Mouse (Mus musculus) right cerebral cortex, adult 18-20 months (tissue): Measurements from ENCODE around the gene Plxna4.

ENCODE experiments used
- DNase-seq: peaks from one replicate; pipeline ENCODE4 v3.0.0; 2022; ENCODE audit warnings: mixed read lengths

Gene Plxna4

DNA sequence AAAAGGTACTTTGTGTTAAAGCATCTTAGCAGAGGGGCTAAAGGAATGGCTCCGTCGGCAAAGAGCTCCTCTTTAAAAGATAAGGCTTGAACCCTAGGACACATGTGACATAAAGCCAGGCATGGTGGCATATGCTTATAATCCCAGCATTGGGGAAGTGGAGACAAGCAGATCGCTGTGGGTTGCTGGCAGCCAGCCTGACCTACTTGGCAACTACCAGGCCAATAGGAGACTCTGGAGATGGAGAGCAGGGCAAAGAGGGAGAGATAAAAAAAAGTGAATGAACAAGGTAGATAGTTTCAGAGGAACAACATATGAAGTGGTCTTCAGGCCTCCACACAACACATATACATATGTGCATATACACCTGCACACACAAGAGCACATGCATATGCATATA is 189.7 kb downstream of the Plxna4 start:
- no peak for DNase-seq

DNA sequence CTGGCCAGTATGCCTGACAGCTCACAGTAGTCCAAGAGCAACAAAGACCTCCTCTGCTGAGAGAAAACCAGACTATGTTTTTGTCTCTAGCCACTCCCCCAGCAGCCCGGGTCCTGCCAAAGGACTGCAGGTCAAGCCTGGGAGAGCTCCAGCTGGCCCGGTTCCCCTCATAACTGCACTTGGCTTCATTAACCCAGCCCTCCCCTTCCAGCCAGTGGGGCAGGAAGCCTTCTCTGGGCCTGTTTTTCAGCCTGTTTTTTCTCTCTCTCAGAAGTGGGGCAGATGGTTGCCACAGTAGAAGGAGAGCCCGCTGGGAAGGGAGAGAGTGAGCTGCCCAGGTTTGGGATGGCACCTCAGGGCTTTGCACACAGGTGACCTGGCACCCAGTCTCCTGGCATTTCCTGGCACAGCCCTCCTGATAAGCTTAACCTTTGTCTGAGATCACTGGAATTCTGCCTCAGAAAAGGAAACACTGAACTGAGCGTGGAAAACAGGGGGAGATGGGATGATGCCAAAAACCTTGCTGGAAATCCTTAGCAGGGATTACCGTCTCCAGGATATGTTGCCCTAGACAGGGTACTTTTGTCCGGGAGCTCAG is 190.8 kb downstream of the Plxna4 start:
- DNase-seq, result peak; percentile 59

GRCm38 (mm10) chr6:32395415-32395814 is 192.6 kb downstream of the Plxna4 start:
- no peak for DNase-seq

DNA sequence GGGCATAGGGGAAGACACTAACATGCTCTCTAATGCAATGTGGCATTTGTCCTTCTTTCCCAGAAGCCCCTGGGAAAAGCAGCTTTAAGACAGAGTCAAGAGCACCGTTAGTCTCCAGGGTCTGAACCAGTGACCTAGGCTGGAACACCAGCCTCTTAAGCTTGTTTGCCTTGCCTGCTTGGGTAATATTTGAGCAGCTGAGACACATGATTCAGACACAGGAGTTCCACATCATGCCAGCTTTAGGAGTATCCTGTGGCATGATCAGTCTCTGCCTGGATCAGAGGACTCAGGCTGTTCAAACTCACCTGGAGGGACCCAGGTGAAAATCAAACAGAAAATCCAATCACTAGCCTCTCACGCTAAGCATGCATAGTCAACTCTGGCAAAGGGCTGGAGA is 195.7 kb downstream of the Plxna4 start:
- DNase-seq, result no peak

- no peak for DNase-seq
These were observed 199.7 kb downstream of the Plxna4 start for GRCm38 (mm10) chr6:32388276-32388675.

DNA sequence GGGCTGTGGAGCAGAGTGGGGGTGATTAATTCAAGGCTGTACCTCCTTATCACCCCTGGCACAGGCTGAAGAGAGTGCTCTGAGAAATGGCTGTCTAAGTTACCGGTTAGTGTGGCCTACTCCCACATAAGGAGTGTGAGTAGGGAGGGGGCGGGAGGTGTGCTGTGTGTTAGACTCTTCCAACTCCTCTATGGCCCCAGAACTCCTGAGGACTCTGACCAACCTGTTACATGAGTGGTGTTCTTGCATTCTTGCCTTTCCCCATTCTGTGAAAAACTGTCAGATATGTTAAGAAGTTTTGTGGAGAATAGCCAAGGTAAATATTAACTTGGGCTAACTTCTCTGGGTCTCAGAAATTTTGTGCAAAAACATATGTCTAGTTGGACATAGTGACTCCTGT is 201.1 kb downstream of the Plxna4 start:
- no peak for DNase-seq

DNA sequence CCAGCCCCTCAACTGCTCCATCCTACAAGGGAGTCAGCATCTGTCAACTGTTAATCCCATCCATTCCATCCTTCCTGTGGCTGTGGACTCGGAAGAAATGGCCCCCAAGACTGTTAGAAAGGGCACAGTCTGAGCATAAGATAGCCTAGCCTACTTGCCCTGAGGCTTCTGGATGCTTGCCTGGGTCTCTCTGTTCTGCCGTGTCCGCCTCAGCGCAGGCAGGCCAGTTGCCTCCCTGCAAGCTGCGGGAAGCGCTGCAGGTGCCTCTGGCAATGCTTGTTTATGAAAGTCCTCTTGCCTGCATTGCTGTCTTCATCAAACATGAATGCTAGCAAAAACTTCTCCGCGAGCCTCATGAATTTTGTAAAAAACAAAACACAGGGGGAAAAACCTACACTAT is 203.1 kb downstream of the Plxna4 start:
- DNase-seq, result no peak

DNA sequence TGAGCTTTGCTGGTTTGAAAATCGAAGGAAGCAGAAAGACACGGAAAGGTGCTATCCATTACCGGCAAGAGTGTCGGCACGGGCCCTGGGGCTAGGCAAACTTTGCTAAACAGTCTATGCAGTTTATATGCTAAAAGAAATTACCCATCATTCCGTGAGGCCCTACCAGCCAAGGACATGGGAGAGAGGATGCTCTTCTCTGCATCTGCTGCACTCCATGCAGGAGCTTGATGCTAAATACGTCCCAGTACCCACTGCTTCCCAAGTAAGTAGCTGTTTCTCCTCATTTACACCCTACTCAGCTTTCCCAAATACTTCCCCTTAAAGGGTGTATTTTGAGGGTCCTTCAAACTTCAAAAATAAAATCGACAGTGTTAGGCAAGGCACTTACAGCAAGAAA is 203.6 kb downstream of the Plxna4 start:
- DNase-seq, result no peak

- no peak for DNase-seq
These were observed 206.5 kb downstream of the Plxna4 start for GRCm38 (mm10) chr6:32381516-32381915.

GRCm38 (mm10) chr6:32377181-32377580 is 210.8 kb downstream of the Plxna4 start:
- DNase-seq, result peak; percentile 39

DNA sequence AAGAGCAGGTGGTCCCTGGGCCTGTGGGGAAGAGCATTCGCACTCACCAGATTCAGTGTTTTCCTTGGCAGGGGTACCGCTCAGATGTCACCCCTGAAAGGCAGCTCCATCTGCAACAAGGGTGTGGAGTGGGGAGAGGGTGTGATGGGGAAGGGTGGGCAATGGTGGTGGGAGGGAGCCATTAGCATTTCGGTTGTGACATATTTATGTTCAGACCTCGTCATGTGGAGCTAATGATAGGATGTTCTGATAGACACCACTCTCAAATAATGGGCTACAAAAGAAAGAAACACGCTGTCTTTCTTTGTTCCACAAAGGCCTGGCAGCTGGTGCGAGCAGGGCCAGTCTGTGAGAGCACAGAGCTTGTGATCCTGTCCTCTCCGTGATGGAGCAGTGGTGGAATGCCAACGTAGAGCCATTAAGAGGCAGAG is 214.0 kb downstream of the Plxna4 start:
- DNase-seq, result no peak

GRCm38 (mm10) chr6:32369092-32369491 is 218.9 kb downstream of the Plxna4 start:
- no peak for DNase-seq

DNA sequence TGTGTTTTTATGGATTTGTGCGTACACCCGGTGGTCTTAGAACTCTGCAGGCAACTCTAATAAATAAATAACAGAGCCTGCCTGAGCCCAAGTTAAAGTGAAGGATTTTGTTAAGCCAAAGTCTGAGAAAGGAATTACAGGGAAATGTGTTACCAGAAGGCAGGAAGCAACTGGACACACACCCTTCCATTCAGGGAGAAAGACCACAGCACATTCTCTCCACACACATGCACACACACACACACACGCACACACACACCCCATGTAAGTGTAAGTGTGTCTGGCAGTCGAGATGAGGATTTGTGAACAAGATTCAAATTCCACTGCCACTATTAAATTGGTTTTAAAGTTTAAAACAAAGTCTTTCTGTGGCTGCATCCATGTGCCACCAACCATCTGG is 219.6 kb downstream of the Plxna4 start:
- no peak for DNase-seq

DNA sequence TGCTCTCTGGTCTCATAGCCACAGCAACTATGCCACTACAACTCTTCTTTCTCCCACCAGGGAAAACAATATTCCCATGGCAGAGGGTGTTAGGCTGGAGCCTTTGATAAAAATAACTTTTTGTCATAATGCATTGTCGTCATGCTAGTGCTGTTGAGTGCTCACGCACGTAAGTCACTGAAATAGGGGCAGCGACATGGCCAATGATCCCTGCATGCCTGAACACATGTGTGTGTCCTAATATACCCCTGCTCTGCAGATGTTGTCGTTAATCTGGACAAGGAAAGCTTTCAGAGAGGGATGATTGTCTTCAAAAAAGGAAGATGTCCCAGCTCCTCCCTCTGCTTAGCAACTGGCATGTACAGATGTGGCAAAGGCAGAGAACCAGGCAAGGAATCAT is 223.1 kb downstream of the Plxna4 start:
- DNase-seq, result no peak

- DNase-seq, result no peak
These were observed 224.4 kb downstream of the Plxna4 start for GRCm38 (mm10) chr6:32363489-32364068.

DNA sequence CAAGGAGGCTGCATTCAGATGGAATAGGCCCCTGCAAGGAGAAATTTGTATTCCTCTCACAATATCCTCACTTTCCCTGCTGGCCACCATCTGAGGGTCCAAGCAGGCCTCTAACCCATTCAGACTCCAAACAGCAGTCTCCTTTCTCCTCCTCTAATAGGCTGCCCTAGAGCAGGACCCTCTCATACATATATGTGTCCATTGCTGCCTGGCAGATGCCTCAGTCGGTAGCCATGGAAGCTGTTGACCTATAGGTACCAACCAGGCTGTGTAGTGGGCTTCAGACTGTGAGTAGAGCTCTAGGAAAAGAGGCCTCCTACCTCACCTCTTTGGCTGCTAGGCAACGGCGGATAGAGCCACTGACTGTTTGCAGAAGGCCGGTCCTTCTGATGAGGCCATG is 225.6 kb downstream of the Plxna4 start:
- no peak for DNase-seq

GRCm38 (mm10) chr6:32359675-32360074 is 228.3 kb downstream of the Plxna4 start:
- DNase-seq, result peak; percentile 67

- DNase-seq, result no peak
These were observed 230.5 kb downstream of the Plxna4 start for GRCm38 (mm10) chr6:32357497-32357896.

- DNase-seq, result no peak
These were observed 232.4 kb downstream of the Plxna4 start for GRCm38 (mm10) chr6:32355559-32355958.

DNA sequence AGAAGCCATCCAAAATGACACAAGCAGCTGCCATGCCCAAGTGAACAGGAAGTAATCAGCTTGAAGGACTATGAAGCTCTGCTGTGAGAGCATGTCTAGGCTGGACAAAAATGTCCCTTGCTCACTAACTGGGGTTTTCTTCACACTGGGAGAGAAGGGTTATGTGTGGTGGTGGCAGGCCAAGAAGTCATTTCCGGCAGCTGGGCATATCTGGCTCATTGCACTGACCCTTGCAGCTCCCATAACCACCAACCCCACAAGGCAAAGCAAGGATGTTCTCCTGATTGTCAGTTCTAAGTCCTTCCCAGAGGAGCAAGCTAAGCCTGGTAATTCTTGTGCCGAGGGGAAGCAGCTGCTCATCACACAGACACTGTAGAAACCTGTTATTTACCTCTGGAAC is 239.0 kb downstream of the Plxna4 start:
- no peak for DNase-seq

DNA sequence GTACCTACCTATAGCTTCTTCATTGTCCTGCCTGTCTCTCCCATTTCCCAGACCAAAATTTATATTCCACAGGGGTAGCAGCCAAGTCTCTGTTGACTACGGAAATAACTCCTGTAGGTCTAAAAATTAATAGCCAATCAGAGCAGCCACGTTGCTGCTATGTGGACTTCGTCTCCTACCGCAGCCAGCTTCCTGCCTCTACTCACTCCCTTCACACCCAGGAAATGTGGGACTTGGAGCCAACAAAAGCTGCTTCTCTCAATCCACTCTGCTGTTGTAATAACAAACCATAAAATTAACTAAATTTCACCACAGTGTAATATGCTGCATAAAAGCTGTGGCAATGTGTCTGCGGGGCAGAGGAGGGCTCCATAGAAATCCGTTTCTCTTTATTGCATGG is 239.9 kb downstream of the Plxna4 start:
- no peak for DNase-seq

DNA sequence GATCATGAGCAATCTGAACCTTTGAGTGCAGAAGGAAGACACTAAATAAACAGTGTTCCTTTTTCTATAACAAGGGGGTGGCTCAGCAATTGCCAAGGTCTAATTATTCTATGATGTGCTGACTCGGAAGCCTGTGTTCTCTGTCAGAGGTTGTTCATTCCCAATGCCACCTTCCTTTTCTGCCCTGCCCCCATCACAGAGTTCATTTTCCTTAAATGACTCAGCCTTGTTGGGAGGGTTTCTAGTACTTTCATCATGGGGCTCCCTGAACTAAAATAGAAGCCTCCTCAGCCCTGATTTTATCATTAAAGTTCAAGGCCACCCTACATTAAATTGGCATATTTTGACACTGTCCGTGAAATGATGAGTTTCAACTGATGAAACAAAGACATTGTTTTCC is 242.0 kb downstream of the Plxna4 start:
- DNase-seq, result no peak

DNA sequence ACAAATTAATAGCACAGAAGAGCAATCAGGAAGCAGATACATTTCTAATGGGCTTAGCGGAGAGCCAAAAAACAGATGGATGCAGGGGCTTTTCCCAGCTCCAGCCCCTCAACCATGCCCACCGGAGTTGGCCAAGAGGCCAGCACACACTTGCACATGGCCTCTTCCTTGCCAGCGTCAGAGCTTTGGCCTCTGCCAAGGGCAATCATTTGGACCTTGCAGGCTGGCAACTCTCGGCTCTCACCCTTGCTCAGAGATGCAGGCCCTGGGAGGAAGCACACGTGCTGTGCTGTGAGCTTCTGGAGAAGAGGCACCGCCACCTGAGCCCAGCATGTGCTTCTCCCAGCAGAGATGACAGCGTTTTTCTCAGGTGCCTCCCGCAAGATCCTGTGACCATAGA is 245.3 kb downstream of the Plxna4 start:
- no peak for DNase-seq

GRCm38 (mm10) chr6:32342272-32342671 is 245.7 kb downstream of the Plxna4 start:
- no peak for DNase-seq

GRCm38 (mm10) chr6:32338416-32338943 is 249.5 kb downstream of the Plxna4 start:
- no peak for DNase-seq
